Mouse (Mus musculus): ENCODE results near the gene Supt4a. TPM values are rescaled to one million over a fixed set of nuclear protein-coding genes. Genes with fewer than 3 reads are reported as not detected.

The Supt4a gene
- total RNA-seq, 2 experiments from 2014 or later = 67.8 to 77.6 TPM

DNA sequence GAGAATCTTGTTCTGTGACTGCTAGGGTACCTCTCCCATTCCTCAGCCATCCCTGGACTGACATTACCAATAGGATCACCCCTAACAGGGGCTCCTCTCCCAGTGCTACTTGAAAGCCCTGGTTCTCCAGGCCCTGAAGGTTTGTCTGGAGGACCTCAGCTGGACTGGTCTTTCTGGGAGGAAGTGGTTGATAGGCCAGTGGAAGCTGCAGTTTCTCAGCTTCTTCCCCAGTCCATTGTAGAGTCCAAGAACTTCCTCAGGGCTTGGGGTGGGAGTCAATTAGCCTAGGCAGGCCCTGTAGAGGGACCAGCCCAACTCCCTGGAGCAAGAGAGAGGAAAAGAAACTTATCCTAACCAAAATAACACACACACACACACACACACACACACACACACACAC is 11.8 kb upstream of the Supt4a start:
- no peak for DNase-seq

DNA sequence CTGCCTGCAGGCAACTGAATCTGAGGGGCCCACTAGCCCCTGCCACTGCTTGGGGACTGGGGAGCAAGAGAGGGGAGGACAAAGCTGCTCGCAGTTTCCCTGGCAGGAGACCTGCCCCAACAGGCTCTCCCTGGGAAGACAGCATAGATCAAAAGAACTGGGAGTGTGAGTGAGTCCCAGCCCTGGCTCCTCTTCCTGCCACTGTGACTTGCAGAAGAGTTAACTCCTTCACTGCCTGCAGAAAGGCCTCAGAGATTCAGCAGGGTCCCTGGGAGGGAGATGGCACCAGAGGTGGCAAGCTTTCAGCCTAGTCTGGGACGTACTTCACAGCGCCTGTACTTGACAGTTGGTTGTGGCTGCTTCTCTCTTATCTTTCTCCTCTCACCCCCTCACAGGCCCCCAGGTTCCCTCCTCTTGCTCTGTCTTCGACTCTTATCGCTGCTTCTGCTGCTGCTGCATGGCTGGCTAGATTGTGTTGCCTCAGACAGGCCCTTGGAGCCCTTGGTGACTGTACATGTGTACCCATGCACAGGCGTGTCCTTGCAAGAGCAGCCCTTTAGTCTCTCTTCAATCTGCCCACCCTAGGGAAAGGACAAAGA is 11.3 kb upstream of the Supt4a start:
- DNase-seq = peak; percentile 25

DNA sequence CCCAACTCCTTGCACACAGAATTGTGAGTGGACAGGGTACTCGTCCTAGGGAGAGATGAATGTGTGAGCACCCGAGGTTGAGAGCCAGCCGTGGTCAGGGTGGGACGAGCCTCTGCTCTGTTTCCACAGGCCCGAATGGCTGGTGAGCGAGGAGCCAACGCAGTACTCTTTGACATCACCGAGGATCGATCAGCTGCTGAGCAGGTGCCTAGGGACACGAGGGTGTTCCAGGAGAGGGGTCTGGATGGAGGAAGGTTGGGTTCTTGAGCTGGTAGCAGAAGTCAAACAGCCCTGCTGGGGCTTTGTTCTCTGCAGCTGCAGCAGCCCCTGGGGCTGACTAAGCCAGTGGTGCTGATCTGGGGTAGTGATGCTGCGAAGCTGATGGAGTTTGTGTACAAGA is 10.3 kb upstream of the Supt4a start:
- no peak for DNase-seq

- DNase-seq = no peak
Observed at GRCm38 (mm10) chr11:87727471-87727870, 9.9 kb upstream of the Supt4a start.

DNA sequence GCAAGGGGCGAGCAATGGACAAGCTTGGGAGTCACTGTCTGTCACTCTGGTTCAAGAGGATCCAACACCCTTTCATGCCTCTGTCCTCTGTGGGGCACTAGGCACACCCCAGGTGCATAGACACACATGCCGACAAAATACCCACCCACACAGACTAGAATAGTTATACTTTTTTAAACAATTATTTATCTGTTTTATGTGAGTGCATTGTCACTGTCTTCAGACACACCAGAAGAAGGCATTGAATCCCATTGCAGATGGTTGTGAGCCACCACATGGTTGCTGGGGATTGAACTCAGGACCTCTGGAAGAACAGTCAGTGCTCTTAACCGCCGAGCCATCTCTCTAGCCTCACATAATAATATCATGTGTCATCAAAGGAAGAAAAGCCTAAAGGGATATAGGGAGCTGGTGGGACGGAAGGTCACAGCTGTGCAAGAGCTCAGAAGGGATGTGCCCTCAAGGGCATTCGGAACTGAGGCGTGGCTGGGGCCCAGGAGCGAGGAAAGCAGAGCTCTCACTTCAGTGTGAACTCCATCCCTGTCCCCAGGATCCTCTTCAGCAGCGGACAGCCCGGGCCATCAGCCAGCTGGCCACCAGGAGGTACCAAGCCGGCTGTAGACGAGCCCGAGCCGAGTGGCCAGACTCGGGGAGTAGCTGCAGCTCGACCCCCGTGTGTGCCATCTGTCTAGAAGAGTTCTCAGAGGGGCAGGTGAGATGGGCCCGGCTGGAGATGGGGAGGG is 8.3 kb upstream of the Supt4a start:
- DNase-seq = no peak

DNA sequence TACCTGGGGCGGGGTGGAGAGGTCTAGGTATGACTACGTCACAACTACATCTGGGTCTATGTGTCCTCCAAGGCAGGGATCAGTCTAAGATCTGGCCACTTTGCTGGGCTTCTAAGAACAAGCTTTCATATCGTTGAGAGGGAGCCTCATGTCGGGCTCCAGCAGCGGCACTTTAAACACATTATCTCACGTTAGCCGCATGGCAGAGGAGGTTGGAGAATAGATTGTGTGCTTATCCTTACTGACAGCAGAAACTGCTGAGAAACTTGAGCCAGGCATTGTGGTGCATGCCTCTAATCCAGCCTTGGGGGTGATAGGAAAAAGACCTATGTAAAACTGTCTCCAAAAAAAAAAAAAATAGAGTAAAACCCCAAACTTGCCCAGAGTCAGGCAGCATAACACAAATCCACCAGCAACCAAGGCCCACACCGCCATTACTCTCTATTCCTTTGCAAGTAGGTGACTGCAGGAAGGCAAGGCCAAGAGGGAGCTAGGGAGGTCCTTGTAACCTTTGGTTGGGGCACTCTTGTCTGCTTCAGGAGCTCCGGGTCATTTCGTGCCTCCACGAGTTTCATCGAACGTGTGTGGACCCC is 7.7 kb upstream of the Supt4a start:
- DNase-seq = no peak

GRCm38 (mm10) chr11:87730652-87731310 is 6.6 kb upstream of the Supt4a start:
- DNase-seq = no peak

- no peak for DNase-seq
Observed at GRCm38 (mm10) chr11:87734346-87734745, 3.0 kb upstream of the Supt4a start.

- no peak for DNase-seq
Observed at GRCm38 (mm10) chr11:87735691-87736090, 1.7 kb upstream of the Supt4a start.

- DNase-seq = peak; percentile 71
Observed at GRCm38 (mm10) chr11:87736647-87737134, 661 bp upstream of the Supt4a start.

- no peak for DNase-seq
Observed at GRCm38 (mm10) chr11:87743691-87744090, 6.3 kb downstream of the Supt4a start.

- DNase-seq = no peak
Observed at GRCm38 (mm10) chr11:87744964-87745363, 7.6 kb downstream of the Supt4a start.

- DNase-seq = no peak
Observed at GRCm38 (mm10) chr11:87745632-87746555, 8.5 kb downstream of the Supt4a start.

DNA sequence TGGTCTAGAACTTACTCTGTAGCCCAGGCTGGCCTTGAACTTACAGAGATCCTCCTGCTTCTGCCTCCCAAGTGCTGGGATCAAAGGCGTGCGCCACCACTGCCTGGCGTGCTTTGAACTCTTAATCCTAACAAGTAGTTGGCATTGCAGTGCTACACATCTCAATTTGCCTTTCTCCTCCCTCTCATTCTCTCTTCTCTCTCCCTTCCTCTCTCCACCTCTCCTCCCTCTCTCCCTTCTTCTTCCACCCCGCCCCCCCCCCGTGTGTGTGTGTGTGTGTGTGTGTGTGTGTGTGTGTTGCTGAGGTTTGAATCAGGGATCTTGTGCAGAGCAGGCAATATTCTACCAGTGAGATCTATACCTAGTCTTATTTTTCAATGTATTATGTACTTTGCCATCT is 10.0 kb downstream of the Supt4a start:
- DNase-seq = no peak

GRCm38 (mm10) chr11:87747716-87748115 is 10.4 kb downstream of the Supt4a start:
- no peak for DNase-seq

DNA sequence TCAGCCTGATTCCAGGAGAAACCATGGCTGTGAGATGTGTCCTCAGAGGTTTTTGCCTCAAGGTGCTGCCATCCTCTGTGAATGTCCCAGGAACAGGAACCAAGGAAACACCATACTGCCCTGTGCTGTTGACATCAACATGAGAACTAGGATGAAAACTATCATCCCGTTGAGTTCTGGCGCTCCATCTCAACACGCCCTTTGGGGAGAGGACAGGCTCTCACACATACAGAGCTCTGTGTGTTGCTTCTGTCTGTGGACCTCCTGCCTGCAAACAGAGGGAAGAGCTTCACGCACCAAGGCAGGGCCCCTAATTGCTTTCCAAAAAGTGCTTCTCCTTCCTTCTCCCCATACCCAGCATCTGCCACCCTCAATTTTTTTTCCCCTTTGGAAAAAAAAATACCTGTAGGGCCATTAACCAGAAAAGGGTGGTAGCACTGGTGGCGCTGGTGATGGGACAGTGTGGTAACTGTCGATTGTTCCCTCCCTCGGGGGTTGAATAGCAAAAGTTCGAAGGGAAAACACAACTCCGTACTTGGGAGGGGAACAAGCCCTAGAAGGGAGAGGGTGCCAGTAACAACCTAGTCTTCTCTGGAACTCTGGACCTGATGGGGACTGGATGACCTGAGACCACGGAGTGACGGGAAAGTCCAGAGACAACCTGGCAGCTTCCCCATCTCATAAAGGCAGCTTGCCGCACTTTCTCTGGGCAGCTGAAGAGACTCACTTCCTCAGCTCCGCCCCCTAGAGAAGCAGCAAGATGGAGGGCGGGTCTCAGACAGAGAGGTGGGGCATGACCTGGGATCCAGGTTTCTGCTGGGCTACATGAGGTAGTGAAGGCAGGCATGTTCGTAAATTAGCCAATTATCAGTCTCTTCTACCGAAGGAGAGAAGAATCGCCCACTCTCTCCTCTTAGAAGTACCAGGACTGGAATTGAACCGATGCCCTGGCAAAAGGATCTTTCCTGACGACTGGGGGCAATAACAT is 11.1 kb downstream of the Supt4a start:
- DNase-seq = peak; percentile 18

- DNase-seq = peak; percentile 29
Observed at GRCm38 (mm10) chr11:87749192-87750042, 12.1 kb downstream of the Supt4a start.

DNA sequence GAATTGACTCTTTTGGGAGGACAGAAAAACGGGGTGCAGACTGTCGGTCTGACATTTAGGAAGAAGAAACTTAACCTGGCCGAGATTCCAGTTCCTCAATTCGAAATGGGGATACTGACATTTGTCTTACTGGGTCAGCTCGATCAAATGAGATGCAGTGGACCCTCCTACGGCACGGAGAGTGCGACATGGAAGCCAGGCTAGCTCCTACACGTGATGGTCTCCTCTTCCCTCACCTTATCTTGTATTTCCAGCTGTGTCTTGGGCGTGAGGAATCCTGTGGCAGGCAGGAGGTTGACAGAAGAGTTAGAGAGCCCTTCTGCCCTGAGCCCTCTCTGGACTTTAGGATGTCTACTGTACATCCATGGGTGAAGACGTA is 12.7 kb downstream of the Supt4a start:
- no peak for DNase-seq

- no peak for DNase-seq
Observed at GRCm38 (mm10) chr11:87750521-87750920, 13.2 kb downstream of the Supt4a start.

- DNase-seq = no peak
Observed at GRCm38 (mm10) chr11:87751031-87751430, 13.7 kb downstream of the Supt4a start.

Data from adrenal gland, postnatal 10 days (tissue).